Mouse (Mus musculus) liver, embryonic 13.5 days (tissue): Measurements from ENCODE around the gene Rslcan18. TPM values are rescaled to one million over a fixed set of nuclear protein-coding genes. Genes with fewer than 3 reads are reported as not detected.

Experiments used
- polyA plus RNA-seq: library from polyadenylated mRNA; unstranded; fragments of >200 nt; fragmentation: Nextera tagmentation; extraction: Ambion mirVana; gene quantifications from 2 replicates; pipeline ENCODE4 v1.2.1, GENCODE M21; 2015

The Rslcan18 gene
- polyA plus RNA-seq, 1 experiment from 2014 or later, result 0.13 TPM

Other genes starting within 250 kb of the Rslcan18 start
- 0.45 and 0.51 TPM in 2 replicates for gene Gm10767, start 211.3 kb downstream of the Rslcan18 start, polyA plus RNA-seq
- gene Zfp712, start 55.1 kb downstream of the Rslcan18 start, polyA plus RNA-seq, result 0.83 and 0.92 TPM in 2 replicates
- gene Zfp708, start 18.3 kb downstream of the Rslcan18 start, polyA plus RNA-seq, result 0.93 and 1.3 TPM in 2 replicates
- 1.4 and 1.7 TPM in 2 replicates for gene Gm28557, start 7.7 kb downstream of the Rslcan18 start, polyA plus RNA-seq
- 0.50 and 0.82 TPM in 2 replicates for gene Zfp759, start 5.4 kb upstream of the Rslcan18 start, polyA plus RNA-seq
- 1.7 and 1.9 TPM in 2 replicates for gene Rsl1, start 56.9 kb upstream of the Rslcan18 start, polyA plus RNA-seq
- gene Zfp455, start 78.2 kb upstream of the Rslcan18 start, polyA plus RNA-seq, result 0.43 and 0.46 TPM in 2 replicates
- 0.41 and 0.46 TPM in 2 replicates for gene Zfp458, start 162.2 kb upstream of the Rslcan18 start, polyA plus RNA-seq
- 0.10 and 0.14 TPM in 2 replicates for gene Zfp457, start 190.2 kb upstream of the Rslcan18 start, polyA plus RNA-seq
- gene Zfp595, start 216.3 kb upstream of the Rslcan18 start, polyA plus RNA-seq, result 0.86 and 1.2 TPM in 2 replicates
- gene Gm28044, start 244.3 kb upstream of the Rslcan18 start, polyA plus RNA-seq, result 0.30 and 0.63 TPM in 2 replicates
- gene Zfp953, start 244.3 kb upstream of the Rslcan18 start, polyA plus RNA-seq, result 0.61 and 0.79 TPM in 2 replicates